Mouse (Mus musculus) heart, postnatal 0 days (tissue): ENCODE data around the gene Acod1. TPM values are rescaled to one million over a fixed set of nuclear protein-coding genes. Genes with fewer than 3 reads are reported as not detected.
A peak's percentile ranks its signal among the peaks of the same experiment; 100 is the strongest.

ENCODE experiments used
- ATAC-seq: fragments of 200-750 bp; cut with Nextera tagmentation; 2 replicates; pipeline ENCODE4 v1.8.0; 2017; ENCODE audit warnings: low read depth, moderate number of reproducible peaks, moderate library complexity; ENCODE audit not compliant: insufficient read depth
- DNase-seq: peaks from one replicate; pipeline ENCODE4 v3.0.0-alpha.2; 2016; ENCODE audit warnings: low spot score
- H3K27ac ChIP-seq: fragments of 300-500 bp; sonication (generic); 2 replicates; pipeline ENCODE4 v1.5.1; 2014; ENCODE audit warnings: low read depth, mild to moderate bottlenecking
- H3K27me3 ChIP-seq: fragments of 300-500 bp; sonication (generic); 2 replicates; pipeline ENCODE4 v1.6.1; 2014; ENCODE audit warnings: low read length, mixed read lengths; ENCODE audit not compliant: control insufficient read depth, insufficient read depth
- H3K36me3 ChIP-seq: fragments of 300-500 bp; sonication (generic); replicated peaks from 2 replicates; pipeline ENCODE4 v1.6.1; 2014; ENCODE audit warnings: low read length, mixed read lengths; ENCODE audit not compliant: control insufficient read depth, insufficient read depth
- H3K4me1 ChIP-seq: fragments of 300-500 bp; sonication (generic); 2 replicates; pipeline ENCODE4 v1.6.1; 2014; ENCODE audit warnings: antibody characterized with exemption; ENCODE audit not compliant: control insufficient read depth, insufficient read depth
- H3K4me2 ChIP-seq: fragments of 300-500 bp; sonication (generic); 2 replicates; pipeline ENCODE4 v1.6.1; 2014; ENCODE audit warnings: low read depth, mild to moderate bottlenecking, low read length, moderate library complexity
- H3K4me3 ChIP-seq: fragments of 300-500 bp; sonication (generic); 2 replicates; pipeline ENCODE4 v1.5.1; 2014; ENCODE audit warnings: low read depth, low read length
- H3K9ac ChIP-seq: fragments of 300-500 bp; sonication (generic); replicated peaks from 2 replicates; pipeline ENCODE4 v1.6.1; 2014; ENCODE audit warnings: low read depth, low read length, mixed read lengths
- H3K9me3 ChIP-seq: fragments of 300-500 bp; sonication (generic); replicated peaks from 2 replicates; pipeline ENCODE4 v1.6.1; 2016; ENCODE audit warnings: low read length; ENCODE audit not compliant: control insufficient read depth
- CTCF ChIP-seq: IDR thresholded peaks from 2 replicates; pipeline ENCODE4 v1.5.1; 2016; ENCODE audit warnings: antibody characterized with exemption, control low read depth, low read depth
- EP300 ChIP-seq: IDR thresholded peaks from 2 replicates; pipeline ENCODE4 v1.6.1; 2016; ENCODE audit warnings: antibody characterized with exemption, low read depth
- WGBS: fragments of 180-500 bp; shearing (Covaris S2); extraction: QIAGEN DNeasy Blood & Tissue Kit; methylation state at CpG from one replicate; pipeline ENCODE4 v1.1.7; 2014; 5-methylcytosine and 5-hydroxymethylcytosine counted together
- polyA plus RNA-seq: library from polyadenylated mRNA; unstranded; fragments of >200 nt; fragmentation: Nextera tagmentation; extraction: Ambion mirVana; gene quantifications from 2 replicates; pipeline ENCODE4 v1.2.1, GENCODE M21; 2015
- total RNA-seq: library from RNA; depleted of rRNA; stranded (reverse); fragments of >200 nt; gene quantifications from 2 replicates; pipeline ENCODE4 v1.2.3, GENCODE M21; 2014; ENCODE audit warnings: low replicate concordance

Gene Acod1
- total and polyA plus RNA-seq, 2 experiments from 2014 or later, result not detected

- 87% methylated on average over 9 of the region's 9 CpGs for whole genome bisulfite sequencing
Measured at GRCm38 (mm10) chr14:103079209-103079977, 32.6 kb downstream of the Acod1 start.

GRCm38 (mm10) chr14:103085840-103086533 is 39.2 kb downstream of the Acod1 start:
- Histone ChIP-seq H3K4me3 (no peak overlapping the region), H3K27ac (no peak overlapping the region), H3K9ac (no peak overlapping the region), H3K4me1 (no peaks in the 10 kb centered on the region), H3K4me2 (no peak overlapping the region), H3K36me3 (peaks cover 53% of the 10 kb centered on the region), H3K27me3 (no peaks in the 10 kb centered on the region), H3K9me3 (no peaks in the 10 kb centered on the region)
- 62% methylated on average over 1 of the region's 1 CpGs for WGBS
- TF ChIP-seq EP300 (no peak), CTCF (no peak)
- DNase-seq (no peak), ATAC-seq (no peak)

More at GRCm38 (mm10) chr14:103079209-103079977, 32.6 kb downstream of the Acod1 start:
- peaks cover 59% of the 10 kb centered on the region for H3K36me3 ChIP-seq
- H3K9ac ChIP-seq, result no peak overlapping the region
- H3K4me2 ChIP-seq, result no peak overlapping the region
- DNase-seq, result no peak
- H3K27me3 ChIP-seq, result no peaks in the 10 kb centered on the region
- no peak for ATAC-seq
- no peak overlapping the region for H3K27ac ChIP-seq
- TF ChIP-seq EP300 (no peak), CTCF (no peak)
- no peaks in the 10 kb centered on the region for H3K4me1 ChIP-seq
- no peak overlapping the region for H3K4me3 ChIP-seq
- H3K9me3 ChIP-seq, result no peaks in the 10 kb centered on the region

GRCm38 (mm10) chr14:103086671-103087324 is 40.0 kb downstream of the Acod1 start:
- no peak for DNase-seq
- Histone ChIP-seq H3K9ac (no peak overlapping the region), H3K4me3 (no peak overlapping the region), H3K27me3 (no peaks in the 10 kb centered on the region), H3K4me1 (no peaks in the 10 kb centered on the region), H3K36me3 (peaks cover 58% of the 10 kb centered on the region), H3K4me2 (no peak overlapping the region), H3K27ac (no peak overlapping the region), H3K9me3 (no peaks in the 10 kb centered on the region)
- no peak for ATAC-seq
- TF ChIP-seq EP300, result no peak
- no peak for TF ChIP-seq CTCF
- 89% methylated on average over 4 of the region's 4 CpGs for WGBS

GRCm38 (mm10) chr14:103087846-103088245 is 41.1 kb downstream of the Acod1 start:
- TF ChIP-seq EP300, result no peak
- no peak for TF ChIP-seq CTCF
- no peaks in the 10 kb centered on the region for H3K9me3 ChIP-seq
- ATAC-seq, result no peak
- DNase-seq, result no peak
- H3K9ac ChIP-seq, result no peak overlapping the region
- WGBS, result 64% methylated on average over 5 of the region's 5 CpGs
- H3K27me3 ChIP-seq, result no peaks in the 10 kb centered on the region
- H3K4me3 ChIP-seq, result no peak overlapping the region
- H3K27ac ChIP-seq, result no peak overlapping the region
- no peaks in the 10 kb centered on the region for H3K4me1 ChIP-seq
- H3K4me2 ChIP-seq, result no peak overlapping the region
- H3K36me3 ChIP-seq, result peaks cover 57% of the 10 kb centered on the region

DNA sequence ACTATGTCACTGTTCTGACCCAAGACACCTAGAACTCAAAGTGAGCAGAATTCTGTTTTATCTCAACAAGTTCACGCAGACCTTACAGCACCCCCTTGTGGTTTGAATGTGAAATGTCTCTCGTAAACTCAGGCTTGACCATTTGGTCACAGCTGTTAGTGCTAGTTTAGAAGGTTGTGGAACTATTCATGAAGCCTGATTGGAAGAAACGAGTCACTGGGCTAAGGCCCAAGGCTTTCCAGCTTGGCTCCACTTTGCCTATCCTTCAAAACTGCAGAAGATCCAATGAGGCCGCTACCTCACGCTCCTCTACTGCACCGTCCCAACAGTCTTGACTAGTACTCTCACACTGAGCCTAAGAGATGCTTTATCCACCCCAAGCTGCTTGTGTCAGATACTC is 41.8 kb downstream of the Acod1 start:
- no peak overlapping the region for H3K4me2 ChIP-seq
- no peak overlapping the region for H3K4me3 ChIP-seq
- WGBS, result 71% methylated on average over 6 of the region's 6 CpGs
- no peaks in the 10 kb centered on the region for H3K27me3 ChIP-seq
- ATAC-seq, result peak; percentile 27
- no peaks in the 10 kb centered on the region for H3K4me1 ChIP-seq
- peak; percentile 71 for TF ChIP-seq CTCF
- TF ChIP-seq EP300, result no peak
- peaks cover 56% of the 10 kb centered on the region for H3K36me3 ChIP-seq
- no peak overlapping the region for H3K27ac ChIP-seq
- peak; percentile 19 for DNase-seq
- no peaks in the 10 kb centered on the region for H3K9me3 ChIP-seq
- no peak overlapping the region for H3K9ac ChIP-seq
